Mouse (Mus musculus) frontal cortex, postnatal 14 days (tissue): ENCODE results near the gene 4921539E11Rik.

ENCODE experiments used
- DNase-seq, 2 experiments: peaks; one replicate each; pipeline ENCODE4 v3.0.0; 2022; ENCODE audit warnings: low spot score in 2 of 2

Gene 4921539E11Rik

GRCm38 (mm10) chr4:103232156-103232555 is 58.5 kb downstream of the 4921539E11Rik start:
- DNase-seq = no peak

- DNase-seq = no peak
These were observed 67.8 kb downstream of the 4921539E11Rik start for GRCm38 (mm10) chr4:103222854-103223253.

GRCm38 (mm10) chr4:103221789-103222188 is 68.9 kb downstream of the 4921539E11Rik start:
- no peak for DNase-seq

DNA sequence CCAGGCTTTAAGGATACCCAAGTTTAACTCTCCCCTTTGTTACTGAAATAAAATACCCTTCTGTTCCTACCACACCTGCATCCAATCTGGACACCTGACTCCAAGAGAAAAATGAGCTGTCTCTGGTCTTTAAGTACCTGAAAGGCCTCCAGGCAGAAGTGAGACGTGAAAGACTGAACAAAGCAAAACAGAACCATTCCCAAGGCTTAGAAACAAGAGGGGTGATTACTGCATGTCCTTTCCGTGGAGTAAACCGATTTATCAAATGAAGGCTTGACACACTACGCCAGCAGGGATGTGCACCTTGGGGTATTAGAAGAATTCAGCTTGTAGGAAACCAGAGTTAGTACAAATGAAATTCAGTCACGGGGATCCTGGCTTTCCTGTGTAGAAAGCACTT is 71.7 kb downstream of the 4921539E11Rik start:
- no peak for DNase-seq

DNA sequence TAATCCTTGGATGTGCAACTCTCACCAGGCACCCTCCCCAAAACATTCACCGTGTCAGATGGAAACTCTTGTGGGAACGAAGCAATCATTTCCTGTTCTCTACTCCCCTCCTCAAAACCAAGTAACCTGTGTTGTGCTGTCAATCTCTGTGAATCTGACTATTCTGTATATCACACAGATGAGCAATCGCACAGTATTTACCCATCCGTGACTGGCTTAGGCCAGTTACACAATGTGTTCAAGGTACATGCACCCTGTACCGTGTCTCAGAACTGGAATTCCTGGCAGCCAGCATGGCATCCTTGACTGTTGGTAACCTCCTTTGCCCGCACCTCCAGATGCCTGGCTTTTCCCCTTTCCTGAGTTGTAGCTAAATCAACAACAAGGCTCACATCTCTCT is 74.6 kb downstream of the 4921539E11Rik start:
- no peak for DNase-seq

DNA sequence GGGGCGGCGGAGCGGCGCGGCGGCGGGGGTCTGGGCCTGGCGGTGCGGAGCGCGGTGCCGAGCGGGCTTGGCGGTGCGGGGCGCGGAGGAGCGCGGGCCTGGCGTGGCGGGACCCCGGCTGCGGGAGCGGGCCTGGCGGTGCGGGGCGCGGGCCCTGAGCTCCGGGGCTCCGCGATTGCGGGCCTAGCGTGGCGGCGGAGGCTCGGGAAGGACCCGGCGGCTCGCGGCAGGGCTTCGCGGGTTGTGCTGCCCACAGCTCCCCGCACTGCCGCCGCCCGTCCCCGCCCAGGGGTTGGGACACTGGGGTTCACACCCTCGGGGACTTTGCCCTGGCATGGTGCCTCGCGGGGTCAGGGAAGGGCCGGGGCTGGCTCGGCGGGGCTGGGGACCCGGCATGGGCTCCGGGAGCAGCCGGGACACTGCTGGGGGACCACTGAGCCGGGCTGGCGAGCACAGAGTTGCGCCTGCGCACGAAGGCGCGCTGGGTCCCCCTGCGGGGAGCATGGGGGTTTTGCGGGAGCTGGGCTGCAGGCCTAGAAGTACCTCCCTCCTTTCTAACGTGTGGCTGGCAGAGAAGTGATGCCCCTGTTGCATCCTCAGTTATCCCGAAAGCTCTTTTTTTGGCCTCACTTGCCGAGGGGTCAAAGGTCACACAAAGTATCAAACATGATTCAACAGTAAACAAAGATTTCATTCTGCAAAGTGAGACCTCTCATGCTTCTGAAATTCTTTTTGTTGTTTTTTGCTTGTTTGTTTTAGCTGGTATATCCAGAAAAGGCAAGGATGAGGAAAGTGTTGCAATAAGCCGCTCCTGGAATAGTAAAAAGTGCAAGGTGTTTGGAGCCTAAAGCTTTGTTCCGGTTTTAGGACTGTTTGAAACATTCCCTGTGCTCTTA is 75.5 kb downstream of the 4921539E11Rik start, which contains the start of gene Slc35d1:
Gene Slc35d1, minus strand, starts transcription at position 240 of the 896 bp plus-strand sequence.
- peak; percentile 70 to 77 for DNase-seq

GRCm38 (mm10) chr4:103214498-103214924 is 76.2 kb downstream of the 4921539E11Rik start:
- peak; percentile 53 to 66 for DNase-seq

GRCm38 (mm10) chr4:103213859-103214497 is 76.7 kb downstream of the 4921539E11Rik start:
- DNase-seq = peak in 1 of 2 experiments; percentile 9

- no peak for DNase-seq
These were observed 82.1 kb downstream of the 4921539E11Rik start for GRCm38 (mm10) chr4:103208553-103208952.

- no peak for DNase-seq
These were observed 87.0 kb downstream of the 4921539E11Rik start for GRCm38 (mm10) chr4:103203646-103204045.

- DNase-seq = no peak
These were observed 90.6 kb downstream of the 4921539E11Rik start for GRCm38 (mm10) chr4:103200046-103200445.

DNA sequence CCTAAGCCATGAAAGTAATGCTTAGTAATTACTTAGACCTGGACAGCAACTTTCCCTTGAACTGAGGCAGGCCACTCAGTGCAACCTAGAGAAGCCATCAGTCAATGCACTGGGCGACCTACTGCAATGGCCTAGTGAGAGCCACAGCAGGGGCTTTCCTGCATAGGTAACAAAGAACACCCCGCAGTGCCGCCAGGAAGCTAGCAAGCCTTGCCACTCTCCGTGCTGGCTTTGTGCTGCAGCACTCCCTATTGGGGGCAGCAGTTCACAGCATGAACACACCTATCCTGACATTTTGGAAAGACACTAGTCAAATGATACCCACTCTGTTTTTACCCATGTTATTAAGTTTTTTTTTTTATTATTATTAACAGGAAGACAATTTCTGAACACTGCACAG is 91.6 kb downstream of the 4921539E11Rik start:
- DNase-seq = no peak

DNA sequence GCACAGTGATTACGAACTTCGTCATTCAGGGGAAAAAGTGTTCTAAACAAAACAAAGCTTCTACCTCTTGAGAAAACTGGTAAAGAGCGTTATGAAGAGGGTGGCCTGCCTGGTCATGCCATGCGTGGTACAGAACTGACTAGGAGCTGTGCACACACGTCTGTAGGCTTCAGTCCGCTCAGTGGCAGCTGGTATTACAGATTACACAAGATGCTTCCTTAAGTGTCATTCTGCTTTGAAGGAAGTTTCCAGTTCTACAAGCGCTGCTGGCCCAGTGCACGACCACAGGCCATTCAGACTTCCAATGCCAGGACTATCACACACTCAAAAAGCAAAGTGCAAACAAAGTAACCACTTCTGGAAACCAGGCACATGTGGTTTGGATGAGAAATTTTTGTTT is 93.3 kb downstream of the 4921539E11Rik start:
- DNase-seq = no peak

GRCm38 (mm10) chr4:103192421-103192820 is 98.2 kb downstream of the 4921539E11Rik start:
- no peak for DNase-seq

DNA sequence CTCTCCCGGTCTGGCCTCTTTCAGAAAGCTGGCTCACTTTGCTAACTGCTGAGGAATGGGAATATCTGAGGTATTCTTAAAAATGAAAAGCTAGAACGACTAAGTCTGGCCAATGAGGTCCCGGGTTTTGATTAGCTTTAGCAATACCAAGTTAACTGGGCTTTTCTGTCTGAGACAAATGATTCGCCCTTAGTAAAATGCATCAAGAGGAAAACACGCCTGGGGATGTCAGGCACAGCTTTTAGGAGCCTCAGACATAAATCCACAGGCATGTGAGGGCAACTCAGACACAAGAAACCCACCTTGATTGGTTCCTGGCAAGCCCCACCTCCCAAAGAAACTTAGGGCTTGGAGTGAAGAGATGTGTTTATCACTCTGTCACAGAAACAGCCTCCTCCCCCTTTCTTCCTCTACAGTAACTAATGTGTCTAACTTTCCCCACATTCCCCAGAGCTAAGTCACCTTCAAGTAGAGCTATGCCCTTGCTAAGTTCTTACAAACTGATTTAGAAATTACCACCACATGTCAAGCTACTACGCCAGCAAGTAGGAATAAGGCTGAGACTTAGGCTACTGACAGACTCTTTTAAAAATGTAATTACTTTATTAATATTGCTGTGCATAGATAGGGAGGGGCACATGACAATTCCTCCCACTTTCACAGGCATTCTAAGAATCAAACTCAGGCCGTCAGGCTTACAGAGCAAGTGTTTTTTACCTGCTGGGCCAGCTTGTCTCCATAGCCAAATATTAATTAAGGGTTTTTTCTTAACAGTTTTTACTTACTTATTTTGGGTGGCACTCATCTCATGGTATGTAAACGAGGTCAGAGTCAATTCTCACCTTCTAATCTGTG is 101.7 kb downstream of the 4921539E11Rik start:
- no peak for DNase-seq
